Mouse (Mus musculus) C2C12 (cell line): Measurements from ENCODE around the gene Tor1aip2. TPM values are rescaled to one million over a fixed set of nuclear protein-coding genes. Genes with fewer than 3 reads are reported as not detected.

Experiments used
- H3K27me3 ChIP-seq: one replicate; pipeline ENCODE4 v1.6.1; 2011; ENCODE audit not compliant: control insufficient read depth, insufficient read depth, insufficient read length
- H3K36me3 ChIP-seq: one replicate; pipeline ENCODE4 v1.6.1; 2011; ENCODE audit not compliant: control insufficient read depth, insufficient read depth
- H3K4me3 ChIP-seq: one replicate; pipeline ENCODE4 v1.5.1; 2011; ENCODE audit warnings: mild to moderate bottlenecking, control low read depth; ENCODE audit not compliant: poor library complexity, insufficient read depth, severe bottlenecking
- H3K79me2 ChIP-seq: one replicate; pipeline ENCODE4 v1.6.1; 2011; ENCODE audit not compliant: control insufficient read depth, insufficient read depth
- H3K79me3 ChIP-seq: one replicate; pipeline ENCODE4 v1.6.1; 2011; ENCODE audit warnings: low read depth, control low read depth
- H3ac ChIP-seq: one replicate; pipeline ENCODE3; 2011; ENCODE audit warnings: low read depth; ENCODE audit not compliant: control insufficient read depth, insufficient read length
- CEBPB ChIP-seq: IDR thresholded peaks from one replicate; pipeline ENCODE4 v1.6.1; 2011; ENCODE audit warnings: low read depth, mild to moderate bottlenecking, control low read depth, moderate library complexity
- CTCF ChIP-seq: IDR thresholded peaks from one replicate; pipeline ENCODE4 v1.5.1; 2011; ENCODE audit not compliant: control insufficient read depth, insufficient read depth, insufficient read length
- FOSL1 ChIP-seq: IDR thresholded peaks from one replicate; pipeline ENCODE4 v1.8.0; 2011; ENCODE audit warnings: mild to moderate bottlenecking, low read length; ENCODE audit not compliant: poor library complexity, insufficient read depth, severe bottlenecking
- MAX ChIP-seq: IDR thresholded peaks from one replicate; pipeline ENCODE4 v1.6.1; 2011; ENCODE audit warnings: mild to moderate bottlenecking, control low read depth
- MYOD1 ChIP-seq: IDR thresholded peaks from one replicate; pipeline ENCODE4 v1.6.1; 2011; ENCODE audit warnings: low read depth; ENCODE audit not compliant: control insufficient read depth, insufficient read length
- MYOG ChIP-seq: IDR thresholded peaks from one replicate; pipeline ENCODE4 v1.6.1; 2011; ENCODE audit not compliant: control insufficient read depth, insufficient read length; ENCODE audit errors: extremely low read depth
- USF1 ChIP-seq: IDR thresholded peaks from one replicate; pipeline ENCODE4 v1.6.1; 2011; ENCODE audit warnings: low read depth, mild to moderate bottlenecking, control low read depth, moderate library complexity
- polyA plus RNA-seq: library from polyadenylated mRNA; unstranded; fragments of >200 nt; fragmentation: generic; extraction: Trizol; gene quantifications from one replicate; pipeline ENCODE4 v1.2.1, GENCODE M21; 2012; ENCODE audit warnings: missing spikeins

Tor1aip2 gene
- polyA plus RNA-seq, 1 experiment: 38.4 TPM

- no peak overlapping the region for H3ac ChIP-seq
- H3K36me3 ChIP-seq: no peaks in the 10 kb centered on the region
- H3K79me3 ChIP-seq: no peaks in the 10 kb centered on the region
- TF ChIP-seq CTCF: no peak
- no peak for TF ChIP-seq CEBPB
- no peak for TF ChIP-seq MYOG
- TF ChIP-seq MYOD1: no peak
- TF ChIP-seq USF1: no peak
- TF ChIP-seq MAX: no peak
- no peak for TF ChIP-seq FOSL1
- no peak overlapping the region for H3K4me3 ChIP-seq
- no peaks in the 10 kb centered on the region for H3K27me3 ChIP-seq
- no peaks in the 10 kb centered on the region for H3K79me2 ChIP-seq
Measured at GRCm38 (mm10) chr1:156113884-156114499, 78.8 kb downstream of the Tor1aip2 start.

- Histone ChIP-seq H3K27me3 (no peaks in the 10 kb centered on the region), H3ac (no peak overlapping the region), H3K4me3 (no peak overlapping the region), H3K36me3 (no peaks in the 10 kb centered on the region), H3K79me2 (no peaks in the 10 kb centered on the region), H3K79me3 (no peaks in the 10 kb centered on the region)
- TF ChIP-seq CTCF (no peak), USF1 (no peak), MYOD1 (no peak), CEBPB (no peak), MAX (no peak), FOSL1 (no peak), MYOG (no peak)
Measured at GRCm38 (mm10) chr1:156116770-156117169, 81.6 kb downstream of the Tor1aip2 start.

Other genes with a start within 250 kb of the Tor1aip2 start
- gene Qsox1, start 222.5 kb upstream of the Tor1aip2 start, polyA plus RNA-seq: 70.3 TPM
- 2.0 TPM for gene Cep350, start 62.1 kb upstream of the Tor1aip2 start, polyA plus RNA-seq
- gene Tor1aip1, start 1.1 kb downstream of the Tor1aip2 start, polyA plus RNA-seq: 16.5 TPM
- not detected for gene Fam163a, start 169.6 kb downstream of the Tor1aip2 start, polyA plus RNA-seq